Mouse (Mus musculus) heart, embryonic 11.5 days (tissue): Measurements from ENCODE around the gene Prpf6. TPM values are rescaled to one million over a fixed set of nuclear protein-coding genes. Genes with fewer than 3 reads are reported as not detected.
A peak's percentile ranks its signal among the peaks of the same experiment; 100 is the strongest.

Experiments
- ATAC-seq: fragments of 200-750 bp; cut with Nextera tagmentation; replicated peaks from 2 replicates; pipeline ENCODE4 v1.8.0; 2017; ENCODE audit warnings: moderate library complexity; ENCODE audit not compliant: insufficient number of reproducible peaks, low FRiP score, low TSS enrichment
- H3K27ac ChIP-seq: fragments of 300-500 bp; sonication (generic); 2 replicates; pipeline ENCODE4 v1.5.1; 2014; ENCODE audit warnings: mild to moderate bottlenecking, low read depth, low read length
- H3K27me3 ChIP-seq: fragments of 300-500 bp; sonication (generic); 2 replicates; pipeline ENCODE4 v1.6.1; 2014; ENCODE audit warnings: mild to moderate bottlenecking, low read length, mixed read lengths; ENCODE audit not compliant: control insufficient read depth, insufficient read depth
- H3K36me3 ChIP-seq: fragments of 300-500 bp; sonication (generic); 2 replicates; pipeline ENCODE4 v1.6.1; 2014; ENCODE audit warnings: mild to moderate bottlenecking, low read length, moderate library complexity, mixed read lengths; ENCODE audit not compliant: control insufficient read depth, insufficient read depth
- H3K4me1 ChIP-seq: fragments of 300-500 bp; sonication (generic); 2 replicates; pipeline ENCODE4 v1.6.1; 2014; ENCODE audit warnings: low read length; ENCODE audit not compliant: control insufficient read depth, insufficient read depth
- H3K4me2 ChIP-seq: fragments of 300-500 bp; sonication (generic); 2 replicates; pipeline ENCODE4 v1.6.1; 2014; ENCODE audit warnings: mild to moderate bottlenecking, moderate library complexity
- H3K4me3 ChIP-seq: fragments of 300-500 bp; sonication (generic); 2 replicates; pipeline ENCODE4 v1.5.1; 2014; ENCODE audit warnings: low read depth, low read length
- H3K9ac ChIP-seq: fragments of 300-500 bp; sonication (generic); 2 replicates; pipeline ENCODE4 v1.6.1; 2014; ENCODE audit warnings: mild to moderate bottlenecking, low read depth, low read length, moderate library complexity
- H3K9me3 ChIP-seq: fragments of 300-500 bp; sonication (generic); replicated peaks from 2 replicates; pipeline ENCODE4 v1.6.1; 2016; ENCODE audit warnings: low read length; ENCODE audit not compliant: control insufficient read depth
- WGBS: fragments of 180-500 bp; shearing (Covaris S2); extraction: QIAGEN DNeasy Blood & Tissue Kit; methylation state at CpG from one replicate; pipeline ENCODE4 v1.1.7; 2014; ENCODE audit not compliant: insufficient replicate concordance; 5-methylcytosine and 5-hydroxymethylcytosine counted together
- polyA plus RNA-seq: library from polyadenylated mRNA; unstranded; fragments of >200 nt; fragmentation: Nextera tagmentation; extraction: Ambion mirVana; gene quantifications from 2 replicates; pipeline ENCODE4 v1.2.1, GENCODE M21; 2014

Prpf6 gene
- polyA plus RNA-seq, 1 experiment from 2014 or later, result 45.5 TPM

GRCm38 (mm10) chr2:181590471-181590870 is 1.2 kb upstream of the Prpf6 start:
- ATAC-seq, result no peak
- Histone ChIP-seq H3K4me1 (peaks cover 13% of the 10 kb centered on the region), H3K27me3 (no peaks in the 10 kb centered on the region), H3K27ac (no peak overlapping the region), H3K4me3 (no peak overlapping the region), H3K9ac (no peak overlapping the region), H3K9me3 (no peaks in the 10 kb centered on the region), H3K36me3 (peaks cover 40% of the 10 kb centered on the region), H3K4me2 (no peak overlapping the region)
- WGBS, result 84% methylated on average over 5 of the region's 5 CpGs

- Histone ChIP-seq H3K36me3 (peaks cover 23% of the 10 kb centered on the region), H3K4me3 (peak within 1 kb of the TSS; percentile 86), H3K9ac (peak within 1 kb of the TSS; percentile 89), H3K27ac (peak within 1 kb of the TSS; percentile 58; the same call in 1 of the 2 replicates), H3K27me3 (no peaks in the 10 kb centered on the region), H3K9me3 (no peaks in the 10 kb centered on the region), H3K4me2 (peak within 1 kb of the TSS; percentile 82), H3K4me1 (peaks cover 13% of the 10 kb centered on the region)
- WGBS, result under 1% methylated on average over 74 of the region's 97 CpGs
- ATAC-seq, result peak; percentile 64
Measured at GRCm38 (mm10) chr2:181592231-181593041, 768 bp downstream of the Prpf6 start, which contains the start of gene Zfp512b. TSS of gene Zfp512b (minus strand) at chr2:181592803.

- H3K4me2 ChIP-seq, result peak overlapping the region; percentile 82
- ATAC-seq, result no peak; the same call in 1 of the 2 replicates
- peak overlapping the region; percentile 89 for H3K9ac ChIP-seq
- peaks cover 16% of the 10 kb centered on the region for H3K4me1 ChIP-seq
- H3K4me3 ChIP-seq, result peak overlapping the region; percentile 86
- H3K36me3 ChIP-seq, result peaks cover 18% of the 10 kb centered on the region
- peak overlapping the region; percentile 58; the same call in 1 of the 2 replicates for H3K27ac ChIP-seq
- 3% methylated on average over 6 of the region's 6 CpGs for WGBS
- no peaks in the 10 kb centered on the region for H3K9me3 ChIP-seq
- no peaks in the 10 kb centered on the region for H3K27me3 ChIP-seq
Measured at GRCm38 (mm10) chr2:181593042-181593421, 1.4 kb downstream of the Prpf6 start.

- Histone ChIP-seq H3K4me1 (peaks cover 20% of the 10 kb centered on the region), H3K27ac (no peak overlapping the region), H3K4me3 (no peak overlapping the region), H3K36me3 (0 out of 2 replicates have a peak, but pooled peaks cover 10% of the 10 kb centered on the region), H3K27me3 (no peaks in the 10 kb centered on the region), H3K9me3 (no peaks in the 10 kb centered on the region), H3K4me2 (no peak overlapping the region), H3K9ac (no peak overlapping the region)
- no peak for ATAC-seq
Measured at GRCm38 (mm10) chr2:181593937-181594336, 2.3 kb downstream of the Prpf6 start.

GRCm38 (mm10) chr2:181594946-181595696 is 3.5 kb downstream of the Prpf6 start:
- Histone ChIP-seq H3K4me3 (no peak overlapping the region), H3K4me2 (no peak overlapping the region), H3K36me3 (0 out of 2 replicates have a peak, but pooled peaks cover 4% of the 10 kb centered on the region), H3K9me3 (no peaks in the 10 kb centered on the region), H3K9ac (no peak overlapping the region), H3K27ac (no peak overlapping the region), H3K4me1 (peaks cover 20% of the 10 kb centered on the region), H3K27me3 (no peaks in the 10 kb centered on the region)
- no peak for ATAC-seq
- WGBS, result 70% methylated on average over 4 of the region's 4 CpGs

GRCm38 (mm10) chr2:181596221-181596960 is 4.7 kb downstream of the Prpf6 start:
- WGBS, result 37% methylated on average over 6 of the region's 6 CpGs
- ATAC-seq, result no peak

GRCm38 (mm10) chr2:181597378-181598061 is 5.9 kb downstream of the Prpf6 start:
- H3K4me3 ChIP-seq, result no peak overlapping the region
- no peak overlapping the region for H3K4me2 ChIP-seq
- WGBS, result 60% methylated on average over 7 of the region's 7 CpGs
- peaks cover 18% of the 10 kb centered on the region; the same call in 1 of the 2 replicates for H3K4me1 ChIP-seq
- no peaks in the 10 kb centered on the region for H3K27me3 ChIP-seq
- H3K9ac ChIP-seq, result no peak overlapping the region
- H3K9me3 ChIP-seq, result no peaks in the 10 kb centered on the region
- no peak for ATAC-seq
- H3K27ac ChIP-seq, result no peak overlapping the region
- no peaks in the 10 kb centered on the region for H3K36me3 ChIP-seq

More at GRCm38 (mm10) chr2:181596221-181596960, 4.7 kb downstream of the Prpf6 start:
- Histone ChIP-seq H3K9me3 (no peaks in the 10 kb centered on the region), H3K4me3 (no peak overlapping the region), H3K27ac (no peak overlapping the region), H3K36me3 (no peaks in the 10 kb centered on the region), H3K4me1 (peaks cover 16% of the 10 kb centered on the region), H3K4me2 (no peak overlapping the region), H3K27me3 (no peaks in the 10 kb centered on the region), H3K9ac (no peak overlapping the region)
